Mouse (Mus musculus): ENCODE data around the gene Bicdl1. TPM values are rescaled to one million over a fixed set of nuclear protein-coding genes. Genes with fewer than 3 reads are reported as not detected.

Gene Bicdl1
- 2.9 and 3.4 TPM in 2 replicates for polyA plus RNA-seq (2016; fragmentation: Nextera tagmentation; extraction: Ambion mirVana)

GRCm38 (mm10) chr5:115731001-115731731 lies at the start of gene Bicdl1:
Gene Bicdl1, minus strand, starts transcription at chr5:115731621.
- Histone ChIP-seq H3K27me3 (replicated peaks) (peaks cover 56% of the 10 kb centered on the region), H3K4me3 (peak within 1 kb of the TSS; percentile 62), H3K9ac (peak within 1 kb of the TSS; percentile 31; the same call in 1 of the 2 replicates), H3K4me2 (peak within 1 kb of the TSS; percentile 95), H3K4me1 (peaks cover 21% of the 10 kb centered on the region), H3K36me3 (no peaks in the 10 kb centered on the region), H3K27ac (no peak within 1 kb of the TSS), H3K9me3 (replicated peaks) (no peaks in the 10 kb centered on the region)
- WGBS (ENCODE audit: insufficient replicate concordance): 2% methylated on average over 58 of the region's 83 CpGs
- ATAC-seq: peak; percentile 51; the same call in 1 of the 2 replicates

- no peaks in the 10 kb centered on the region for H3K4me1 ChIP-seq
- ATAC-seq: no peak
- H3K9ac ChIP-seq: no peak overlapping the region
- no peaks in the 10 kb centered on the region for H3K27me3 ChIP-seq (replicated peaks)
- H3K36me3 ChIP-seq: no peaks in the 10 kb centered on the region
- H3K27ac ChIP-seq: no peak overlapping the region
- H3K4me3 ChIP-seq: no peak overlapping the region
- WGBS (ENCODE audit: insufficient replicate concordance): 54% methylated on average over 4 of the region's 4 CpGs
- no peaks in the 10 kb centered on the region for H3K9me3 ChIP-seq (replicated peaks)
- H3K4me2 ChIP-seq: no peak overlapping the region
Measured at GRCm38 (mm10) chr5:115776911-115777310, 45.5 kb upstream of the Bicdl1 start.

DNA sequence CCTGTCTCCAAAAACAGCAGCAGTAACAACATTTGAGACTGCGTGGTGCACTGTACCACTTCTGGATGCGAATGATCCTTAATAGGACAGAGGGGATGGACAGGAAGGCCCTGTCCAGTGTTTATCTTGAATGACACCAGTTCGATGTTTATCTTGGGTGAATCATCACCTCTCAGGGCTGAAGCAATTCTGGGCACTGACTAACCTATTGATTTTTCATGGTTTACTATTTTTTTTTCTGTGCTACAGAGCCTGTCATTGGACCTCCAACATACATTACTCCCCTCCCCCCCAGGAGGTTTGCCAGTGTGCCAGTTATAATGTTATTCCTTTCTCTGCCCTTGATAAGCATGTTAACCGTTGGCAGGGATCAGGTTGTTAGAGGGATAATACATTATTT lies 43.9 kb upstream of the Bicdl1 start:
- H3K9ac ChIP-seq: no peak overlapping the region
- H3K4me2 ChIP-seq: no peak overlapping the region
- H3K36me3 ChIP-seq: no peaks in the 10 kb centered on the region
- WGBS (ENCODE audit: insufficient replicate concordance): 52% methylated on average over 4 of the region's 4 CpGs
- no peaks in the 10 kb centered on the region for H3K9me3 ChIP-seq (replicated peaks)
- H3K27me3 ChIP-seq (replicated peaks): no peaks in the 10 kb centered on the region
- H3K4me3 ChIP-seq: no peak overlapping the region
- ATAC-seq: no peak
- no peaks in the 10 kb centered on the region for H3K4me1 ChIP-seq
- no peak overlapping the region for H3K27ac ChIP-seq

DNA sequence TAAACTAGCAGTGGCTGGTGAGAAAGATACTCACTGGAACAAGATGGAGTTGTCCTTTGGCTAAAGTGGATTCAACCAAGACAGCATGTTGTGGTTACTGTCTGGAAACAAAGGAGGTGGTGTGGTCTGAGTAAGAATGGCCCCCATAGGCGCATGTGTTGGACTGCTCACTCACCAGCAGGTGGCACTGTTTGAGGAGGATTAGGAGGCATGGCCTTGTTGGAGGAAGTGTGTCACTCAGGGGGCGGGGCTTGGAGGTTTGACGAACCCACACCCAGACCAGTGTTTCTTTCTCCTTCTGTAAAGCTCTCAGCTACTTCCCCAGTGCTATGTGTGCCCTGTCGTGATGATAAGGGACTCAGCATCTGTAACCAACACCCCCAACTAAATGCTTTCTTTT lies 38.6 kb upstream of the Bicdl1 start:
- no peaks in the 10 kb centered on the region for H3K27me3 ChIP-seq (replicated peaks)
- H3K4me1 ChIP-seq: no peaks in the 10 kb centered on the region
- no peak for ATAC-seq
- no peak overlapping the region for H3K27ac ChIP-seq
- H3K9me3 ChIP-seq (replicated peaks): peaks cover 4% of the 10 kb centered on the region; the same call in 1 of the 2 replicates
- no peak overlapping the region for H3K4me2 ChIP-seq
- H3K36me3 ChIP-seq: no peaks in the 10 kb centered on the region
- H3K4me3 ChIP-seq: no peak overlapping the region
- H3K9ac ChIP-seq: no peak overlapping the region
- 60% methylated on average over 4 of the region's 4 CpGs for WGBS (ENCODE audit: insufficient replicate concordance)

GRCm38 (mm10) chr5:115769116-115769515 lies 37.7 kb upstream of the Bicdl1 start:
- H3K27me3 ChIP-seq (replicated peaks): no peaks in the 10 kb centered on the region
- no peak overlapping the region for H3K4me2 ChIP-seq
- peaks cover 4% of the 10 kb centered on the region; the same call in 1 of the 2 replicates for H3K9me3 ChIP-seq (replicated peaks)
- H3K4me3 ChIP-seq: no peak overlapping the region
- no peak overlapping the region for H3K27ac ChIP-seq
- H3K4me1 ChIP-seq: no peaks in the 10 kb centered on the region
- ATAC-seq: no peak
- H3K9ac ChIP-seq: no peak overlapping the region
- 73% methylated on average over 4 of the region's 4 CpGs for WGBS (ENCODE audit: insufficient replicate concordance)
- H3K36me3 ChIP-seq: no peaks in the 10 kb centered on the region

- H3K4me2 ChIP-seq: no peak overlapping the region
- WGBS (ENCODE audit: insufficient replicate concordance): 65% methylated on average over 8 of the region's 8 CpGs
- H3K36me3 ChIP-seq: no peaks in the 10 kb centered on the region
- no peaks in the 10 kb centered on the region for H3K4me1 ChIP-seq
- no peak overlapping the region for H3K27ac ChIP-seq
- peaks cover 4% of the 10 kb centered on the region; the same call in 1 of the 2 replicates for H3K9me3 ChIP-seq (replicated peaks)
- H3K4me3 ChIP-seq: no peak overlapping the region
- no peak for ATAC-seq
- H3K9ac ChIP-seq: no peak overlapping the region
- no peaks in the 10 kb centered on the region; the same call in 1 of the 2 replicates for H3K27me3 ChIP-seq (replicated peaks)
Measured at GRCm38 (mm10) chr5:115766821-115767220, 35.4 kb upstream of the Bicdl1 start.

DNA sequence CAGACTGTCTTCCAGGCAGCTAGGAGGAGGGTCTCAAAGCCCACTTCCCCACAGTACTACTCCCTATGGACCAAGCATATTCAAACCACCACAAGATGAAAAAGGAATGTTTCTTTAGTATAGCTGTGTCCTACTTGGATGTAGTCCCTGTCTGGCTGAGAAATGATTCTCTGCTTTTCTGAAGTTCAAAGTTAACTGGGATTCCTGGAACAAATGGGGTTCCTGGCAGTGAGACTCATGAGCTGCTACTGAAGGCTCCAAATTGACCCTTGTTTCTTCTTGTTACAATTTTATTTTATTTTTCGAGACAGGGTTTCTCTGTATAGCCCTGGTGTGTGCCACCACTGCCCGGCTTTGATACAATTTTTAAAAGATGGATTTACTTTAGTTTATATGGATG lies 32.6 kb upstream of the Bicdl1 start:
- Histone ChIP-seq H3K9me3 (replicated peaks) (no peaks in the 10 kb centered on the region), H3K27ac (no peak overlapping the region), H3K4me2 (no peak overlapping the region), H3K36me3 (no peaks in the 10 kb centered on the region), H3K9ac (no peak overlapping the region), H3K27me3 (replicated peaks) (no peaks in the 10 kb centered on the region; the same call in 1 of the 2 replicates), H3K4me1 (peaks cover 8% of the 10 kb centered on the region; the same call in 1 of the 2 replicates), H3K4me3 (no peak overlapping the region)
- no peak for ATAC-seq
- WGBS (ENCODE audit: insufficient replicate concordance): 70% methylated on average over 2 of the region's 2 CpGs

DNA sequence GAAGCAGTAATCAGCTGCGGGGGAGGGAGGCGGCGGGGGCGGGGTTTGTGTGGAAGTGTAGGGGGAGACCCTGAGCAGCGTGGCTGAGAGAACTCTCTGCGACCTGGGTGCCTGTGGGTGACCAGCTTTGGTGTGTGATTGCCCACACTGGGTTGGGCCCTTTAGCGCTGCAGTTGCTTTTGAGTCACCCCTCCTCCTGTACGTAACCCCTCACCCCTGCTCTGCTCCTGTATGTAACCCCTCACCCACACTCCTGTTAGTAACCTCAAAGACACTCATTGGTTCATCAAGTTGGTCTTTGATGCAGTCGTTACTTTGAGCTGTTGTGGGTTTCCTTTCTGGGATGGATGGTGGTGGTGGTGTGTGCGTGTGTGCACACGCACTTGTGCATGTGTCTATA lies 29.5 kb upstream of the Bicdl1 start:
- Histone ChIP-seq H3K27ac (no peak overlapping the region), H3K4me1 (peaks cover 8% of the 10 kb centered on the region; the same call in 1 of the 2 replicates), H3K9me3 (replicated peaks) (no peaks in the 10 kb centered on the region), H3K4me3 (no peak overlapping the region), H3K27me3 (replicated peaks) (no peaks in the 10 kb centered on the region; the same call in 1 of the 2 replicates), H3K36me3 (no peaks in the 10 kb centered on the region), H3K4me2 (no peak overlapping the region), H3K9ac (no peak overlapping the region)
- 41% methylated on average over 11 of the region's 11 CpGs for WGBS (ENCODE audit: insufficient replicate concordance)
- no peak for ATAC-seq

GRCm38 (mm10) chr5:115758431-115759180 lies 27.2 kb upstream of the Bicdl1 start:
- H3K4me3 ChIP-seq: no peak overlapping the region
- H3K27ac ChIP-seq: no peak overlapping the region
- H3K9ac ChIP-seq: no peak overlapping the region
- H3K27me3 ChIP-seq (replicated peaks): no peaks in the 10 kb centered on the region; the same call in 1 of the 2 replicates
- H3K4me2 ChIP-seq: no peak overlapping the region
- H3K4me1 ChIP-seq: peaks cover 8% of the 10 kb centered on the region; the same call in 1 of the 2 replicates
- H3K9me3 ChIP-seq (replicated peaks): no peaks in the 10 kb centered on the region
- no peak for ATAC-seq
- H3K36me3 ChIP-seq: no peaks in the 10 kb centered on the region
- 35% methylated on average over 10 of the region's 10 CpGs for WGBS (ENCODE audit: insufficient replicate concordance)

DNA sequence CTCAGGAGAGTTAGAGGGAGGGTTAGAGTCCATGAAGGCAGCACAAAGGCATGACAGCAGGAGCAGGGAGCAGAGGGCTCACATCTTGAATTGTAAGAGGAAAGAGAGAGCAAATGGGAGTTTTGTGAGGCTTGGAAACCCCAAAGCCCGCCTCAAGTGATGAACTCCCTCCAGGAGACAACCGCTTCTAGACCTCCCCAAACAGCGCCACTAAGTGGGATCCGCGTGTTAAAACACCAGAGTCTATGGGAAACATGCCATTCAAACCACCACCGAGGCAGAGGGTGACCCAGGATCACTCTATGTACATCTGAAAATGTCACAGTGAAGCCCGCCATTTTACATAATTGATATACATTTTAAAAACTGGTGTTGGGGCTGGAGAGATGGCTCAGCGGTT lies 26.1 kb upstream of the Bicdl1 start:
- Histone ChIP-seq H3K4me2 (no peak overlapping the region), H3K9ac (no peak overlapping the region), H3K4me1 (peaks cover 8% of the 10 kb centered on the region; the same call in 1 of the 2 replicates), H3K27me3 (replicated peaks) (no peaks in the 10 kb centered on the region; the same call in 1 of the 2 replicates), H3K9me3 (replicated peaks) (no peaks in the 10 kb centered on the region), H3K36me3 (no peaks in the 10 kb centered on the region), H3K4me3 (no peak overlapping the region), H3K27ac (no peak overlapping the region)
- 52% methylated on average over 8 of the region's 8 CpGs for WGBS (ENCODE audit: insufficient replicate concordance)
- no peak for ATAC-seq

DNA sequence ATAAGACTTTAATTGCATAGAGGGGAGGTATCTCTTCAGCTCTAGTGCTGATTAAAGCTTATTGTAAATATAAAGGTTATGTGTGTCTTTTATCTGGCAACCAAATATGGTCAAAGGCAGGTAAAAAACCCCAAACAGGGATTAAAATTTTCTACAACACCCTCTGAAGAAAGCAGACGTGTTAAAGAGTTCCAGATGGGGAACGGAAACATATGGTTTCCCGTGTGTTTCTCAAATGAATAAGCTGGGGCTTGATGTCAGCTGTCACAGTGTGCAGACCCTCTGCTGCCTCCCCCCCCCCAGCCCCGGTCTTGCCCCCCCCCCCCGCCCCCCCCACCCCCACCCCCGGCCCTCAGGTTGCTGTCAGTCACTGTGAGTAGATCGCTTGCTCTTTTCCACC lies 24.1 kb upstream of the Bicdl1 start:
- no peaks in the 10 kb centered on the region for H3K9me3 ChIP-seq (replicated peaks)
- no peaks in the 10 kb centered on the region for H3K27me3 ChIP-seq (replicated peaks)
- H3K4me3 ChIP-seq: no peak overlapping the region
- 65% methylated on average over 6 of the region's 7 CpGs for WGBS (ENCODE audit: insufficient replicate concordance)
- no peaks in the 10 kb centered on the region for H3K36me3 ChIP-seq
- H3K27ac ChIP-seq: no peak overlapping the region
- H3K4me2 ChIP-seq: no peak overlapping the region
- H3K4me1 ChIP-seq: peaks cover 4% of the 10 kb centered on the region; the same call in 1 of the 2 replicates
- ATAC-seq: no peak
- no peak overlapping the region for H3K9ac ChIP-seq

DNA sequence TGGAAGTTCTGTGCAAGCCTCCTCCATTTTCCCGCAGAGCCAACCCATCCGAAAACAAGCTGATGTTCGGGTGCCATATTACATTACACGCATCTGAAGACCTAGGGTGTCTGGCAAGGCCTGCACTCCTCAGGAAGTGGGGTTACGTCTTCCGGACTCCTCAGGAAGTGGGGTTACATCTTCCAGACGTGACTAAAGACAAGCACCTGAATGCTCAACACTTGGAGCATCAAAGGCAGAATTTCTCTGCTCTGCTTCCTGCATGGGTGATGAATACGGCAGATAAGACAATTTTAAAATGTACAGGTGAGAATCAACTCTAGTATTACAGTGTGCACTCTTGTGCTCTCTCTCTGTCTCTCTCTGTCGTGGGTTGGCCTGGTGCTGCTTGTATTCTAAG lies 23.4 kb upstream of the Bicdl1 start:
- Histone ChIP-seq H3K9me3 (replicated peaks) (no peaks in the 10 kb centered on the region), H3K27me3 (replicated peaks) (no peaks in the 10 kb centered on the region), H3K27ac (no peak overlapping the region), H3K36me3 (no peaks in the 10 kb centered on the region), H3K4me2 (no peak overlapping the region), H3K4me3 (no peak overlapping the region), H3K4me1 (no peaks in the 10 kb centered on the region), H3K9ac (no peak overlapping the region)
- WGBS (ENCODE audit: insufficient replicate concordance): 61% methylated on average over 9 of the region's 9 CpGs
- ATAC-seq: no peak

All from liver, embryonic 12.5 days (tissue).